Mouse (Mus musculus) intestine, embryonic 14.5 days (tissue): ENCODE measurements around the gene Tmem131. TPM values are rescaled to one million over a fixed set of nuclear protein-coding genes. Genes with fewer than 3 reads are reported as not detected.
A peak's percentile ranks its signal among the peaks of the same experiment; 100 is the strongest.

ENCODE experiments used
- ATAC-seq: fragments of 200-750 bp; cut with Nextera tagmentation; replicated peaks from 2 replicates; pipeline ENCODE4 v1.8.0; 2017; ENCODE audit warnings: low read depth, moderate number of reproducible peaks, moderate TSS enrichment, moderate library complexity; ENCODE audit not compliant: low FRiP score, low TSS enrichment
- DNase-seq: peaks from one replicate; pipeline ENCODE4 v3.0.0-alpha.2; 2018; ENCODE audit warnings: low spot score
- H3K27ac ChIP-seq: fragments of 300-500 bp; sonication (generic); 2 replicates; pipeline ENCODE4 v1.5.1; 2014; ENCODE audit warnings: low read depth, mild to moderate bottlenecking, control low read depth
- H3K27me3 ChIP-seq: fragments of 300-500 bp; sonication (generic); replicated peaks from 2 replicates; pipeline ENCODE4 v1.6.1; 2014; ENCODE audit warnings: low read length, control low read depth; ENCODE audit not compliant: control insufficient read depth, insufficient read depth
- H3K36me3 ChIP-seq: fragments of 300-500 bp; sonication (generic); 2 replicates; pipeline ENCODE4 v1.6.1; 2014; ENCODE audit warnings: low read length, control low read depth; ENCODE audit not compliant: control insufficient read depth, insufficient read depth
- H3K4me1 ChIP-seq: fragments of 300-500 bp; sonication (generic); replicated peaks from 2 replicates; pipeline ENCODE4 v1.6.1; 2014; ENCODE audit warnings: low read length, control low read depth, mixed read lengths; ENCODE audit not compliant: control insufficient read depth, insufficient read depth
- H3K4me2 ChIP-seq: fragments of 300-500 bp; sonication (generic); 2 replicates; pipeline ENCODE4 v1.6.1; 2014; ENCODE audit warnings: low read length
- H3K4me3 ChIP-seq: fragments of 300-500 bp; sonication (generic); 2 replicates; pipeline ENCODE4 v1.5.1; 2014; ENCODE audit warnings: low read depth, low read length, control low read depth, mixed read lengths
- H3K9ac ChIP-seq: fragments of 300-500 bp; sonication (generic); 2 replicates; pipeline ENCODE4 v1.6.1; 2014; ENCODE audit warnings: mild to moderate bottlenecking, low read length
- H3K9me3 ChIP-seq: fragments of 300-500 bp; sonication (generic); 2 replicates; pipeline ENCODE4 v1.6.1; 2016; ENCODE audit warnings: low read length, control low read depth; ENCODE audit not compliant: control insufficient read depth
- WGBS: fragments of 180-500 bp; shearing (Covaris S2); extraction: QIAGEN DNeasy Blood & Tissue Kit; methylation state at CpG from one replicate; pipeline ENCODE4 v1.1.7; 2014; 5-methylcytosine and 5-hydroxymethylcytosine counted together
- polyA plus RNA-seq: library from polyadenylated mRNA; unstranded; fragments of >200 nt; fragmentation: Nextera tagmentation; extraction: Ambion mirVana; gene quantifications from 2 replicates; pipeline ENCODE4 v1.2.1, GENCODE M21; 2014

Tmem131 gene
- polyA plus RNA-seq, 1 experiment from 2014 or later, result 28.6 TPM

- no peaks in the 10 kb centered on the region for H3K27me3 ChIP-seq
- no peak for ATAC-seq
Measured at GRCm38 (mm10) chr1:36760401-36760800, 183.1 kb downstream of the Tmem131 start.

GRCm38 (mm10) chr1:36759076-36759475 lies 184.4 kb downstream of the Tmem131 start:
- 87% methylated on average over 18 of the region's 18 CpGs for WGBS

More at GRCm38 (mm10) chr1:36760401-36760800, 183.1 kb downstream of the Tmem131 start:
- DNase-seq, result no peak
- no peak overlapping the region for H3K4me3 ChIP-seq
- H3K36me3 ChIP-seq, result no peaks in the 10 kb centered on the region
- no peaks in the 10 kb centered on the region for H3K4me1 ChIP-seq
- H3K4me2 ChIP-seq, result no peak overlapping the region
- whole genome bisulfite sequencing, result 79% methylated on average over 9 of the region's 9 CpGs
- no peak overlapping the region for H3K27ac ChIP-seq
- no peaks in the 10 kb centered on the region for H3K9me3 ChIP-seq
- H3K9ac ChIP-seq, result no peak overlapping the region

GRCm38 (mm10) chr1:36758553-36758952 lies 184.9 kb downstream of the Tmem131 start:
- H3K9ac ChIP-seq, result no peak overlapping the region
- no peak overlapping the region for H3K4me3 ChIP-seq
- H3K27ac ChIP-seq, result no peak overlapping the region
- H3K36me3 ChIP-seq, result no peaks in the 10 kb centered on the region
- H3K4me2 ChIP-seq, result no peak overlapping the region
- no peaks in the 10 kb centered on the region for H3K27me3 ChIP-seq
- H3K4me1 ChIP-seq, result no peaks in the 10 kb centered on the region
- WGBS, result 81% methylated on average over 9 of the region's 9 CpGs
- ATAC-seq, result no peak
- H3K9me3 ChIP-seq, result no peaks in the 10 kb centered on the region
- no peak for DNase-seq

More at GRCm38 (mm10) chr1:36759076-36759475, 184.4 kb downstream of the Tmem131 start:
- no peaks in the 10 kb centered on the region for H3K4me1 ChIP-seq
- no peaks in the 10 kb centered on the region for H3K9me3 ChIP-seq
- H3K9ac ChIP-seq, result no peak overlapping the region
- no peaks in the 10 kb centered on the region for H3K36me3 ChIP-seq
- H3K27ac ChIP-seq, result no peak overlapping the region
- no peaks in the 10 kb centered on the region for H3K27me3 ChIP-seq
- H3K4me3 ChIP-seq, result no peak overlapping the region
- ATAC-seq, result no peak
- DNase-seq, result no peak
- no peak overlapping the region for H3K4me2 ChIP-seq

GRCm38 (mm10) chr1:36753932-36754675 lies 189.4 kb downstream of the Tmem131 start:
- WGBS, result 76% methylated on average over 6 of the region's 6 CpGs
- DNase-seq (no peak), ATAC-seq (no peak)
- Histone ChIP-seq H3K27me3 (no peaks in the 10 kb centered on the region), H3K4me2 (no peak overlapping the region), H3K36me3 (no peaks in the 10 kb centered on the region), H3K4me1 (no peaks in the 10 kb centered on the region), H3K27ac (no peak overlapping the region), H3K9ac (no peak overlapping the region), H3K4me3 (no peak overlapping the region), H3K9me3 (no peaks in the 10 kb centered on the region)

GRCm38 (mm10) chr1:36746452-36746851 lies 197.0 kb downstream of the Tmem131 start:
- Histone ChIP-seq H3K27me3 (0 out of 2 replicates have a peak, but pooled peaks cover 4% of the 10 kb centered on the region), H3K9me3 (no peaks in the 10 kb centered on the region), H3K4me2 (no peak overlapping the region), H3K27ac (no peak overlapping the region), H3K4me1 (peaks cover 4% of the 10 kb centered on the region; the same call in 1 of the 2 replicates), H3K9ac (no peak overlapping the region), H3K4me3 (no peak overlapping the region), H3K36me3 (no peaks in the 10 kb centered on the region)
- WGBS, result 49% methylated on average over 15 of the region's 15 CpGs
- ATAC-seq (no peak), DNase-seq (peak; percentile 71)

- DNase-seq (no peak), ATAC-seq (no peak)
- Histone ChIP-seq H3K4me3 (no peak overlapping the region), H3K4me1 (peaks cover 4% of the 10 kb centered on the region; the same call in 1 of the 2 replicates), H3K27me3 (0 out of 2 replicates have a peak, but pooled peaks cover 4% of the 10 kb centered on the region), H3K27ac (no peak overlapping the region), H3K4me2 (no peak overlapping the region), H3K9me3 (no peaks in the 10 kb centered on the region), H3K36me3 (no peaks in the 10 kb centered on the region), H3K9ac (no peak overlapping the region)
- WGBS, result 57% methylated on average over 4 of the region's 4 CpGs
Measured at GRCm38 (mm10) chr1:36745661-36746060, 197.8 kb downstream of the Tmem131 start.

- 0 out of 2 replicates have a peak, but pooled peaks cover 4% of the 10 kb centered on the region for H3K27me3 ChIP-seq
- DNase-seq, result peak; percentile 85
- H3K9ac ChIP-seq, result no peak overlapping the region
- WGBS, result 25% methylated on average over 17 of the region's 17 CpGs
- H3K4me3 ChIP-seq, result no peak overlapping the region
- ATAC-seq, result peak; percentile 57; the same call in 1 of the 2 replicates
- H3K4me1 ChIP-seq, result peaks cover 4% of the 10 kb centered on the region; the same call in 1 of the 2 replicates
- H3K9me3 ChIP-seq, result no peaks in the 10 kb centered on the region
- H3K36me3 ChIP-seq, result no peaks in the 10 kb centered on the region
- no peak overlapping the region for H3K27ac ChIP-seq
- H3K4me2 ChIP-seq, result peak overlapping the region; percentile 41
Measured at GRCm38 (mm10) chr1:36744268-36744944, 199.1 kb downstream of the Tmem131 start.

GRCm38 (mm10) chr1:36743046-36743445 lies 200.4 kb downstream of the Tmem131 start:
- no peak overlapping the region for H3K4me2 ChIP-seq
- H3K27ac ChIP-seq, result no peak overlapping the region
- 0 out of 2 replicates have a peak, but pooled peaks cover 4% of the 10 kb centered on the region for H3K27me3 ChIP-seq
- no peak overlapping the region for H3K4me3 ChIP-seq
- DNase-seq, result no peak
- no peaks in the 10 kb centered on the region for H3K36me3 ChIP-seq
- H3K4me1 ChIP-seq, result peaks cover 4% of the 10 kb centered on the region; the same call in 1 of the 2 replicates
- H3K9me3 ChIP-seq, result no peaks in the 10 kb centered on the region
- 79% methylated on average over 9 of the region's 9 CpGs for WGBS
- H3K9ac ChIP-seq, result no peak overlapping the region
- ATAC-seq, result no peak
